Mouse (Mus musculus): Measurements from ENCODE around the gene Utp6. TPM values are rescaled to one million over a fixed set of nuclear protein-coding genes. Genes with fewer than 3 reads are reported as not detected.

The Utp6 gene
- polyA plus RNA-seq (2012; rRNA removed), result 0.52 and 0.96 TPM in 2 replicates

DNA sequence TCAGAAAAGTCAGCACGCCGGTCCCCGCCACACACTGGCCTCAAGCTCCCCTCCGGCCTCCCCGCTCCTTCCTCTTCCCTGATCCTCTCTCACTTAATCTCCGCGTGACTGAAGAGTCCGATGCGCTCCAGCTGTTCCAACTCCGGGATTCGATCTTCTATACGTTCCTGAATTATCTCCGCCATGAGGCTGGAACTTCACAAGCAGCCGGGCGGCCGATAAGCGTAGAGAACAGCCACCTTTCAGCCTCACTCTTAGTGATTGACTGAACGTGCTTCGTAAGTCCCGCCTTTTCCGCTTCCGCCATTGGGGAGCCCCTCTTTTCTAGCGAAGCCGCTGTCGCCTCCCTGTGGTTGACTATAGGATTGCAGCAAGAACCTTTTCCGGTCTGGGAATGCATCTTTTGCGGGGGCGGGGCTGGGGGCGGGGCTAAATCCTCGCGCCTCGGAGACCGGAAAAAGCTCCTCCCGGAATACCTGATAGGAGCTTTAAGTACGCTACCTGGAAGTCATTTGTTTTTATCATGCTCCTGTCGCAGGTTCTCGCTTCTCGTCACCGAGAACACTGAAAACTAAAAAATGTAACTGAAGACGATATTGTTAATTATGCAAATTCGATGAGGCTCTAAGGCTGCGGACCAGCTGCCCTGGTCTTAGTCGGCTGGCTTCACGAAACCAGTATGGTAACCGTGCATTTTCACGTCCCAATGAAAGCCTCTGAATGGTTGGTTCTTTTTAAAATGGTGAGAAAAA lies at the start of gene Utp6:
Gene Utp6 (minus strand): TSS at position 266 of the 752 bp plus-strand sequence.
- TF ChIP-seq CTCF (IDR thresholded peaks at IDR 0.05; ENCODE audit: extremely low read depth, insufficient read length, insufficient replicate concordance, low read depth, low read length) (peak; percentile 67; the same call in 1 of the 2 replicates), POLR2A (IDR thresholded peaks at IDR 0.05; ENCODE audit: low read depth, low read length) (peak; percentile 60; the same call in 1 of the 2 replicates)
- peaks cover 11% of the 10 kb centered on the region for H3K36me3 ChIP-seq (ENCODE audit: control insufficient read depth, insufficient read depth, low read length)
- H3K4me1 ChIP-seq (ENCODE audit: control insufficient read depth, insufficient read depth, insufficient read length, low read length), result no peaks in the 10 kb centered on the region; the same call in 1 of the 2 replicates
- H3K27me3 ChIP-seq (ENCODE audit: control insufficient read depth, insufficient read depth, low read length), result no peaks in the 10 kb centered on the region
- peak within 1 kb of the TSS; percentile 40 for H3K27ac ChIP-seq (ENCODE audit: insufficient read depth, low read depth, low read length)
- WGBS, result under 1% methylated on average over 46 of the region's 46 CpGs
- H3K4me3 ChIP-seq (ENCODE audit: low read depth, low read length), result peak within 1 kb of the TSS; percentile 78

DNA sequence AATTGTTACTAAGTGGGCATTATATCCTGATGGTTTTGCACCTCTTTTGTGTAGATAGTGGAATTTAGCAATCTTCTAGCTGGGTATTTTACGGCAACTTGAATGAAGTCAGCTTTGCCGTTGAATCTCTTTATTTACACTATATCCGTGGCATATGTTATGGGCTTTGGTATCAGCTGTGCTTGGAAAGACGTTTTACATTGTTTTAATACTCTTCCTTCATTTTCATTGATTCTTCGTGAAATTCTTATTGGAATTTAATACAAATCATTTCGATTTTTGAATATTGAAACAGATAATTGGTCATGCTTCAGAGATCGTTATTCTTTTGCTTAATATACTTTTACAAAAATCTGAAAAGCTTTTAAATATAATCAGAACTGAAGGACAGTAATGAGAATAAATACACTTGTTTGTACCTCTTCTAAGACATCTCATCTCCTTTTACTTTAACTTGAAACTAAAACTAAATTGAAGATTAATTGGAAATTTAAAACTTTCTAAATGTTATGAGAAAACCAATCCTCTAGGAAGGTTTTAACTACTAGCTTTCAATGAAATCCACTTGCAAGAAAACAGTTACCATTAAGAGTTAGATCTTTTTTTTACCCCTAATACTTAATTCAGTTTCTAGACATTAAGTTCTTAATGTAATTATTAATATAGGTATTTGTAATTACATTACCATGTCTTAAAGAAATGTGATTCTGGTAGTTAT lies 32.2 kb upstream of the Utp6 start:
- peaks cover 10% of the 10 kb centered on the region for H3K36me3 ChIP-seq (ENCODE audit: control insufficient read depth, insufficient read depth, low read length)

DNA sequence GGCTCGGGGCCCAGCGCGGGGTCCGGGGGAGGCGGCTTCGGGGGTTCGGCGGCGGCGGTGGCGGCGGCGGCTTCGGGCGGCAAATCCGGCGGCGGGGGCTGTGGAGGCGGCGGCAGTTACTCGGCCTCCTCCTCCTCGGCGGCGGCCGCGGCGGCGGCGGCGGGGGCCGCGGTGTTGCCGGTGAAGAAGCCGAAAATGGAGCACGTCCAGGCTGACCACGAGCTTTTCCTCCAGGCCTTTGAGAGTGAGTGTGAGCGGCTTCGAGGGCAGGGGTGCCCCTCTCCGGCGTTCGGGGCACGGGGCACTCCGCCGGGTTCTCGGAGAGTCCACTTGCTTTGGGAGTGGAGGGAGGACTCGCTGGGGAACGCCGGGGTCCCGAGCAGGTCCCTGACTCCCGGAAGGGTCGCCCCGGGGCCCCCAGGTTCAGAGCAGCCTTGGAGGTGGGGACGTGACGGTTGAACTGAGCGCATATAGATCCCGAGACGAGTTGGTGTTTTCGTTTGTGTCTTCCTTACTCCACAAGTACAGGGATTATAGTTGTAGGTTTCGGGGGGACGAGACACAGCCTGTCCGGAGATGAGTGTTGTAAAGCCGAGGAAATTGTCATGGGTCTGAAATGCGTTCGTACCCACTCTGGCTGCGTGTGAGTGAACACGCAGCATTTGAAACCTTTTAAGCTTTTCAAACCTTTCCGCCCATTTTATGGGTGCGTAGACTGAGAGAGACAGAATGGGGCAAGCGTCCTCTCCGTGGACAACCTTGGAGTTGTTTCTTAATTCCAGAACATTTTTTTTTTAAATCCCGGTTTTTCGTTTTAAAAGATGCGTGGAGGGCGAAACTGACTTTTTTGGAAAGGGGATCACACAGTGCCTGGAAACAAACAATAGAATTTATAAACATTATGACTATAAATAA lies 31.4 kb upstream of the Utp6 start:
- WGBS, result 2% methylated on average over 69 of the region's 74 CpGs
- H3K27ac ChIP-seq (ENCODE audit: insufficient read depth, low read depth, low read length), result peak overlapping the region; percentile 47
- TF ChIP-seq CTCF (IDR thresholded peaks at IDR 0.05; ENCODE audit: extremely low read depth, insufficient read length, insufficient replicate concordance, low read depth, low read length), result no peak
- no peak for TF ChIP-seq POLR2A (IDR thresholded peaks at IDR 0.05; ENCODE audit: low read depth, low read length)

More for the DNA sequence above, 32.2 kb upstream of the Utp6 start:
- Histone ChIP-seq H3K27me3 (ENCODE audit: control insufficient read depth, insufficient read depth, low read length) (no peaks in the 10 kb centered on the region), H3K4me3 (ENCODE audit: low read depth, low read length) (no peak overlapping the region; the same call in 1 of the 2 replicates), H3K27ac (ENCODE audit: insufficient read depth, low read depth, low read length) (no peak overlapping the region), H3K4me1 (ENCODE audit: control insufficient read depth, insufficient read depth, insufficient read length, low read length) (no peaks in the 10 kb centered on the region)
- no peak for TF ChIP-seq CTCF (IDR thresholded peaks at IDR 0.05; ENCODE audit: extremely low read depth, insufficient read length, insufficient replicate concordance, low read depth, low read length)
- TF ChIP-seq POLR2A (IDR thresholded peaks at IDR 0.05; ENCODE audit: low read depth, low read length), result no peak
- WGBS, result 1% methylated on average over 7 of the region's 7 CpGs

DNA sequence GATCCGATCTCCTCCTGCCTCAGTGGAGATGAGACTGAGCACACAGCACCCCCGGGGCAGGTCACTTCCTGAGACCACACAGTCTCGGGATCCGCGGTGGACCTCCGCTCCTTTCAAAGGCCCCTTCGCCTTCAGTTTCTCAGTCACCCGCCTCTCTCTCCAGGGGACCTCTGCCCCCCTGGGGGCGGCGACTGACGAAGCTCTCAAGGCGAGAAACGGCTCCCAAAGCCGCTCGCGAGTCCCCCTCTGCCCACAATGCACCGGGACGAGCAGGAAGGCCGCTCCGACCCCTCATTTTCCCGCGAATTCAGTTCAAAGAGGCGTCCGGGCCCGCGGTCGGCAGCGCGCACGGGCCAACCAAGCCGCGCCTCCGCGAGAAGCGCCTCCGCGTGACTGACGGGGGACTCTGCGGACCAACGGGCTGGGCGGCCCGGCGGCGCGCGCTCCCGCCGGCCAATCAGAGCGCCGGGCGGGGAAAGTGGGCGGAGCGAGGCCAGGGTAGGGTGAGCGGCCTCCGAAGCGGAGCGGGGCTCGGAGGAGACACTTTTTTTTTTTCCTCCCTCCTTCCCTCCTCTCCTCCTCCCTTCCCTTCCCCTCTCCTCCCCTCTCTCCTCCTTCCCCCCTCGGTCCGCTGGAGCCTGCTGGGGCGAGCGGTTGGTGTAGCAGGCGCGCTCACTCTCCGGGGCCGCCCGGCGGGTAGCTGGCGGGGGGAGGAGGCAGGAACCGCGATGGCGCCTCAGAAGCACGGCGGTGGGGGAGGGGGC lies 30.6 kb upstream of the Utp6 start, which contains the start of gene Suz12:
Gene Suz12 (plus strand): TSS at position 515 of the 764 bp plus-strand sequence.
- Histone ChIP-seq H3K27ac (ENCODE audit: insufficient read depth, low read depth, low read length) (peak within 1 kb of the TSS; percentile 74), H3K4me3 (ENCODE audit: low read depth, low read length) (peak within 1 kb of the TSS; percentile 91), H3K27me3 (ENCODE audit: control insufficient read depth, insufficient read depth, low read length) (no peaks in the 10 kb centered on the region), H3K4me1 (ENCODE audit: control insufficient read depth, insufficient read depth, insufficient read length, low read length) (no peaks in the 10 kb centered on the region), H3K36me3 (ENCODE audit: control insufficient read depth, insufficient read depth, low read length) (peaks cover 5% of the 10 kb centered on the region)
- TF ChIP-seq POLR2A (IDR thresholded peaks at IDR 0.05; ENCODE audit: low read depth, low read length), result peak; percentile 52; the same call in 1 of the 2 replicates
- TF ChIP-seq CTCF (IDR thresholded peaks at IDR 0.05; ENCODE audit: extremely low read depth, insufficient read length, insufficient replicate concordance, low read depth, low read length), result no peak
- WGBS, result under 1% methylated on average over 74 of the region's 74 CpGs

More for the DNA sequence above, 31.4 kb upstream of the Utp6 start:
- Histone ChIP-seq H3K36me3 (ENCODE audit: control insufficient read depth, insufficient read depth, low read length) (peaks cover 8% of the 10 kb centered on the region), H3K27me3 (ENCODE audit: control insufficient read depth, insufficient read depth, low read length) (no peaks in the 10 kb centered on the region), H3K4me1 (ENCODE audit: control insufficient read depth, insufficient read depth, insufficient read length, low read length) (no peaks in the 10 kb centered on the region), H3K4me3 (ENCODE audit: low read depth, low read length) (peak overlapping the region; percentile 91)

DNA sequence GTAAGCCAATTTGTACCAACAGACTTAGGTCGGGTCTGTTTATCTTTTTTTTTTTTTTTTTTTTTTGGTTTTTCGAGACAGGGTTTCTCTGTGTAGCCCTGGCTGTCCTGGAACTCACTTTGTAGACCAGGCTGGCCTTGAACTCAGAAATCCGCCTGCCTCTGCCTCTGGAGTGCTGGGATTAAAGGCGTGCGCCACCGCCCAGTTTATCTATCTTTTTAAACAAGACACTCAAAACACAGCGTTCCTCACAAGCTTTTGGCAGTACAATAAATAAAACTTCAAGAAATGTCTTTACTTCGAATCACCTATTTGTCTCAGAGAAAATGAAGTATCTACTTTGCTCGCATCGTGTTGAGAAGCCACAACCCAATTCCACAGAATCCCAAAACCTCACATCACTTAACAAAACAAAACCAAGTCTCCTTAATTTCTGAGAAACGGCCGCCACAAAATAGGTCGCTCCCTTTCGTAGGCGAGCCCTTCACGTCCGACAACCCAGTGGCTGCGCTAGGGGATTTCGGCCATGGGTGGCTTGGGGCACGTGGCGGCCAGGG lies 29.9 kb upstream of the Utp6 start:
- Histone ChIP-seq H3K4me3 (ENCODE audit: low read depth, low read length) (peak overlapping the region; percentile 91), H3K36me3 (ENCODE audit: control insufficient read depth, insufficient read depth, low read length) (peaks cover 5% of the 10 kb centered on the region), H3K27ac (ENCODE audit: insufficient read depth, low read depth, low read length) (peak overlapping the region; percentile 45; the same call in 1 of the 2 replicates), H3K4me1 (ENCODE audit: control insufficient read depth, insufficient read depth, insufficient read length, low read length) (no peaks in the 10 kb centered on the region), H3K27me3 (ENCODE audit: control insufficient read depth, insufficient read depth, low read length) (no peaks in the 10 kb centered on the region)
- WGBS, result 10% methylated on average over 21 of the region's 21 CpGs
- TF ChIP-seq POLR2A (IDR thresholded peaks at IDR 0.05; ENCODE audit: low read depth, low read length) (no peak), CTCF (IDR thresholded peaks at IDR 0.05; ENCODE audit: extremely low read depth, insufficient read length, insufficient replicate concordance, low read depth, low read length) (no peak)

DNA sequence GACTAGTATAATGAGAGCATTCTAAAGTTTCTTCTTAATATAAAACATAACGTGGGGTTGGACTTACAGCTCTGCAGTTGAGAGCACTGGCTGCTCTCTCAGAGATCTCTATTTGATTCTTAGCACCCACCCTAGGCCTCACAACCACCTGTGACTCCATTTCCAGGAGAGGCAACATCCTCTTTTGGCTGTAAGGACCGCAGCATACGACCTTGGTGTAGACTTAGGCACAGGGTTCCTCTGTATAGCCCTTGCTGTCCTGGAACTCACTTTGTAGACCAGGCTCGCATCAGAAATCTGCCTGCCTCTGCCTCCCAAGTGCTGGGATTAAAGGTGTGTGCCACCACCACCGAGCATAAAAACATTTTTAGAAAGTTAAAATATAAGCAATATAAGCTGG lies 29.4 kb upstream of the Utp6 start:
- 92% methylated on average over 5 of the region's 5 CpGs for WGBS

More for the DNA sequence above, 29.4 kb upstream of the Utp6 start:
- H3K36me3 ChIP-seq (ENCODE audit: control insufficient read depth, insufficient read depth, low read length), result peaks cover 5% of the 10 kb centered on the region
- no peaks in the 10 kb centered on the region for H3K4me1 ChIP-seq (ENCODE audit: control insufficient read depth, insufficient read depth, insufficient read length, low read length)
- TF ChIP-seq POLR2A (IDR thresholded peaks at IDR 0.05; ENCODE audit: low read depth, low read length) (no peak), CTCF (IDR thresholded peaks at IDR 0.05; ENCODE audit: extremely low read depth, insufficient read length, insufficient replicate concordance, low read depth, low read length) (no peak)
- no peak overlapping the region for H3K27ac ChIP-seq (ENCODE audit: insufficient read depth, low read depth, low read length)
- no peak overlapping the region for H3K4me3 ChIP-seq (ENCODE audit: low read depth, low read length)
- H3K27me3 ChIP-seq (ENCODE audit: control insufficient read depth, insufficient read depth, low read length), result no peaks in the 10 kb centered on the region
